Mouse (Mus musculus) megakaryocyte, embryonic 14.5 days (primary cell): ENCODE results near the gene Slc4a5.

Source experiments
- FLI1 ChIP-seq: IDR thresholded peaks from 2 replicates; pipeline ENCODE4 v1.6.1; 2012; ENCODE audit warnings: low read length, inconsistent platforms, mixed read lengths
- GATA1 ChIP-seq: IDR thresholded peaks from 3 replicates; pipeline ENCODE4 v1.6.1; 2012; ENCODE audit warnings: mixed read lengths, low read length, inconsistent platforms, borderline replicate concordance

DNA sequence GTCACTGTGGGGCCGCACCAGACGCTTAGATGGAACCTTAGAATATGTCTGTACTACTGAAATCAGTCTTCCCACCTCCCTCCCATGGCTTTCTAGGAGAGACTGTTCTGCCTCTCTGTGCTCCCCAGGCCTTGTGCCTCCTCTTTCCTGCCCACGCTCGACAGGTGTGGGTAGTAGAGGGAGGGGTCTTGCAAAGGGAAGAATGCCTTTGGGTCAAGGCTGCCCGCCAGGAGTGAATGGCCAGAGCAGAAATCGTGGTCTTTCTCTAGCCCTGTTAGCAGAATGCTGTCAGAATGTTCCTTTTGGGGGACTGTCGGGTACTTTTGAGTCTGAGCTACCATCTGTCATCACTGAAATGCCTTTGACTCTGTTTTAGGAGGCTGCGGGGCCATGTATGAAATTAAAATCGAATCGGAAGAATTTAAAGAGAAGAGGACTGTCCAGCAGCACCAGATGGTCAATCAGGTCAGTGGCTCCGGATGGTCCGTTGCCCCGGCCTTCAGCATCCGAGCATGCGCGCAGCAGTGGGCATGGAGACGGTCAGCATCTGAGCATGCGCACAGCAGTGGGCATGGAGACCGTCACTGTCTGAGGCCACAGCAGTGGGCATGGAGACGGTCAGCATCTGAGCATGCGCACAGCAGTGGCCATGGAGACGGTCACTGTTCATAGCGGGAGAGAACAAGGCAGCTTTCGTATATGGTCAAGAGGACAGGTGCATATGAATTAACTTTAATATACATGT, 133.2 kb downstream of the Slc4a5 start:
- peak; percentile 11; the same call in 1 of the 3 replicates for TF ChIP-seq GATA1
- TF ChIP-seq FLI1 = no peak
